Mouse (Mus musculus): ENCODE results near the gene 9230102O04Rik. TPM values are rescaled to one million over a fixed set of nuclear protein-coding genes. Genes with fewer than 3 reads are reported as not detected.

The 9230102O04Rik gene
- polyA plus RNA-seq (2015; fragmentation: Nextera tagmentation; extraction: Ambion mirVana): 4.9 and 6.2 TPM in 2 replicates

DNA sequence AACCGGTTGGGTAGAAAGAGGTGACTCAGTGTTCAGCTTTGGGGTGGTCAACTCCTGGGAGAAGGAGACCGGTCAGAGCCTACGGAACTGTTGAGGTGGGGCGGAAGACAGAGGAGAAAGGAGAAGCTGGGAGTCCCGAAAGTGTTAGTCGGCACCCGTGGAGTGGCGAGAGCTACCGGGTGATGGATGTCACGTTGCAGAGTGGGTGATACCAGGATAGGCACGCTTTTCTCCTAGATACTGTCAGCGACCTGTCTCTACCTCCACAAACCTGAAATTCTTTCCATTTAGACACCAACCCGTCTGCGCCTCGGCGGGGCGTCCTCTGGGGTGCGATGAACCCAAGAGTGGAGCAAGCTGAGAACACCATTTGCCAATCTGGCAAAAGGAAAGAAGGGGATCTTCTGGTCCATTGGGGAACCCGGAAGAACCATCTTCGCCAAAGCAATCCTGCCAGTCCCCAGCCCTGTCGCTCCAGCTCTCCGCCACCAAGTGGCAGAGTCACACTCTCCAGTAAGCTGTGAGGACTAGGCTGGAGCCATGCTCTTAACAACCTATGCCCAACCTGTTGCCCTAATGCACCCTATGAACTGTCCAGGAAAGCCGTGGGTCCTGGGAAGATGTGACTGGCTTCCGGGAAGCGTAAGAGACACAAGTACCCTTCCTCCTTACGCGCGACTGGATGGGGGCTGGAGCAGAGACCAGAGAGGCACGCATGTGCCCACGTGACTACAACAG lies at the start of gene 9230102O04Rik:
9230102O04Rik (minus strand) TSS at position 628 of the 738 bp plus-strand sequence.
- Histone ChIP-seq H3K9me3 (replicated peaks) (no peaks in the 10 kb centered on the region), H3K36me3 (no peaks in the 10 kb centered on the region), H3K9ac (peak within 1 kb of the TSS; percentile 23), H3K4me2 (peak within 1 kb of the TSS; percentile 54), H3K27ac (peak within 1 kb of the TSS; percentile 55), H3K27me3 (peaks cover 95% of the 10 kb centered on the region), H3K4me3 (replicated peaks) (peak within 1 kb of the TSS; percentile 55), H3K4me1 (peaks cover 17% of the 10 kb centered on the region)
- WGBS: 1% methylated on average over 30 of the region's 30 CpGs
- ATAC-seq (replicated peaks; ENCODE audit: low FRiP score): peak; percentile 90

DNA sequence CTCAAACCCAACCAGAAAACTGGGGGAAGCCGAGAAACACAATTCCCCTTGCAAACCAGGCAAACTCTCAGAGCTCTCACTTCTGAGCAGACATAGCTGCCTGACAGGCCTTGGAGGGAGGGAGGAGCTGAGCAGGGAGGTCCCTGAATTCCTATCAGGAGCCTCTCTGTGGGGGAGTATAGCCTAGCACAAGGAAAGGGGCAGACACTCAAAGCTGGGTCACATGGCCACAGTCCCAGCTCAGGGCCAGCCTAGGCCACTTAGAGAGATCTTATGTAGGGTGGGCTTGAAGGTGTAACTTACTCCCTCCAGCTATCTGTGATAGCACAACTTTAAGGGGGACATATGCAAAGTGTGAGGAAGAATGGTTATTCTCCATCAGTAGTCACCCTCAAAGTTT lies 46.6 kb upstream of the 9230102O04Rik start:
- H3K4me2 ChIP-seq: no peak overlapping the region
- peak; percentile 84 for ATAC-seq (replicated peaks; ENCODE audit: low FRiP score)
- H3K27me3 ChIP-seq: no peaks in the 10 kb centered on the region
- H3K4me3 ChIP-seq (replicated peaks): no peak overlapping the region
- 0 out of 2 replicates have a peak, but pooled peaks cover 3% of the 10 kb centered on the region for H3K36me3 ChIP-seq
- WGBS: 25% methylated on average over 1 of the region's 1 CpGs
- no peaks in the 10 kb centered on the region for H3K9me3 ChIP-seq (replicated peaks)
- 0 out of 2 replicates have a peak, but pooled peaks cover 3% of the 10 kb centered on the region for H3K4me1 ChIP-seq
- H3K9ac ChIP-seq: no peak overlapping the region
- no peak overlapping the region for H3K27ac ChIP-seq

DNA sequence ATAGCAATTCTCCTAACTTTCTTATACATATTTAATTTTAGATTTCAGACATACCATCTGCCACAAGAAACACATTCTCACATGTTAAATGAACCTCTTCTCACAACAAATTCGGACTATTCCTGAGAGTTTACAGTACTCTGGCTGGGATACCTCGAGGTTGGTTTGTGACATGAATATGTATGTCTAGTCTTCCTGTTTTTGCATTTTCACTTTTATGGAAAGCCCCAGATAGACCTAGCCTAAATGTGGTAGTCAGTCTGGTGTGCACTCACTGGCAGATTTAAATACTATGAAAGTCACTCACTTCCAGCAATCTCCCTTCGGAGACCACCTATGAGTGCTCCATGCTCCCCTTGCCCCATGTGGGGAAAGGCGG lies 37.6 kb upstream of the 9230102O04Rik start:
- WGBS: 82% methylated on average over 4 of the region's 4 CpGs
- no peak overlapping the region for H3K27ac ChIP-seq
- no peaks in the 10 kb centered on the region for H3K9me3 ChIP-seq (replicated peaks)
- ATAC-seq (replicated peaks; ENCODE audit: low FRiP score): no peak
- no peak overlapping the region for H3K9ac ChIP-seq
- H3K4me3 ChIP-seq (replicated peaks): no peak overlapping the region
- H3K27me3 ChIP-seq: no peaks in the 10 kb centered on the region
- H3K36me3 ChIP-seq: peaks cover 8% of the 10 kb centered on the region; the same call in 1 of the 2 replicates
- H3K4me1 ChIP-seq: peaks cover 9% of the 10 kb centered on the region; the same call in 1 of the 2 replicates
- H3K4me2 ChIP-seq: no peak overlapping the region

DNA sequence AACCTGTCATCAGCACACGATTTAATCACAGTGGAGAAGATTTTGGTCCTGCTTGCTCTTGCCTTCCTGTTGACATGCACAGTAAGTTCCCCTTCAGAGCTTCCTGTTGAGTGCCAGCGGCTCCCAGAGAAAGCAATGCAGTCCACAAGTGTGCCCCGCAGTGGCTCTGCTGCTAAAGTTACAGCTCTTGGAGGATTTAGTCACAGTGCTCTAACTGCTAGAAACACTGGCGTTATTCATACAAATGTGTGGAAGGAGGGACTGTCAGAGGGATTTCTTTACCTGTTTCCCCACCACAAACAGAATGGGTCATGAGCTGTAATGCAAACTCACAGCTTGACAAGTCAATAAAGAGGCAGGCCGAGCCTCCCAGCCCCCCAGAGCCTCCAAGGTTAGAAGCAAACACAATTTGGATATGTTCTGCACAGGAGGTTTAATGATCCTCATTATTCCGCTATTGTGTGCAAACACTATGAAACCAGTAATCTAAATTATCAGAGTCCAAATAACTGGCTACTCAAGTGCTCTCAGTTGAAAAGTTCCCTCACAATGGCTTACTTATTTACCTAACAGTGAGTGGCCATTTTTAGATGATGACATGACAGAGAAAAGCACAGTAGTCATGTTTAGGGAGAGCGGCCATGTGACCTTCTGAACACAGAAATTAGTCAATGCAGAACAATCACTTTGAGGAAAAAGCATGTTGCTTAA lies 37.0 kb upstream of the 9230102O04Rik start:
- H3K4me2 ChIP-seq: no peak overlapping the region
- no peaks in the 10 kb centered on the region for H3K9me3 ChIP-seq (replicated peaks)
- H3K27me3 ChIP-seq: no peaks in the 10 kb centered on the region
- H3K36me3 ChIP-seq: peaks cover 8% of the 10 kb centered on the region; the same call in 1 of the 2 replicates
- ATAC-seq (replicated peaks; ENCODE audit: low FRiP score): peak; percentile 46; the same call in 1 of the 2 replicates
- peak overlapping the region; percentile 75 for H3K27ac ChIP-seq
- no peak overlapping the region for H3K9ac ChIP-seq
- peaks cover 9% of the 10 kb centered on the region; the same call in 1 of the 2 replicates for H3K4me1 ChIP-seq
- no peak overlapping the region for H3K4me3 ChIP-seq (replicated peaks)
- 49% methylated on average over 7 of the region's 7 CpGs for WGBS

DNA sequence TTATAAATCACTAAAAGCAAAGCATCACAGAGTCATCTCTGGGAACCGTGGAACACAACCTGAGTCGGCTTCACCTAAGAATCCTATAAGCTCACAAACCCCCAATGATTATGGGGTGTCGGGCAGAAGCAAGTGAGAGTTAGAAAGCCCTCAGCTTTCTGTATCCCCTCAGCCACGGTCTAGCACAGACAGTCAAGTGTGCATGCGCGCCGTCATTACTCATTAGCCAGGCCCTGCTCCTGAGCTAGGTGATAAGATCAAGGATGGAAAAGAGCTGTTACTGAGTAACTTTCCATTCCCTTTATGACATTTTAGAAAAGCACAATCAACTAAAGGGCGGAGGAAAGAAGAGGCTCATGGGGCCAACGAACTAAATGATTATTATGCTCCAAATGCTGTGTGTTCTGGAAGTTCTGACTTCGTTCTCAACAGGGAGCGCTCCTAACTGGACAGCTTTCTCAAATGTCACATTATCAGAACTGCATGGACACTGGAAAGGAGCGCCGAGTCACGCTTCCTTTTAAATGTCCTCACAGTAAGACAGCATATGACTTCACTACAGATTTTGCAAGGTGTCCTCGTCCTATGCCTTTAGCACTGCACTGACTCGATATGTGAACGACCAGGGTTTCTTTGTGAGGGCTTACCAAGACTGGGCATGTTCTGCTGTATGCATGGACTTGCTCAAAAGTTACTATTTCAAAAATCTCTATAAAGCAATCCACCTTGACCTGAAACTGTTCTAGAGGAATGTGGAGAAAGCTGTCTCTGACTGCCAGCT lies 29.5 kb upstream of the 9230102O04Rik start:
- H3K27ac ChIP-seq: peak overlapping the region; percentile 84
- peaks cover 17% of the 10 kb centered on the region; the same call in 1 of the 2 replicates for H3K4me1 ChIP-seq
- peaks cover 26% of the 10 kb centered on the region for H3K36me3 ChIP-seq
- ATAC-seq (replicated peaks; ENCODE audit: low FRiP score): peak; percentile 91
- no peak overlapping the region for H3K9ac ChIP-seq
- H3K9me3 ChIP-seq (replicated peaks): no peaks in the 10 kb centered on the region
- WGBS: 73% methylated on average over 17 of the region's 17 CpGs
- no peak overlapping the region for H3K4me3 ChIP-seq (replicated peaks)
- H3K4me2 ChIP-seq: peak overlapping the region; percentile 14; the same call in 1 of the 2 replicates
- no peaks in the 10 kb centered on the region for H3K27me3 ChIP-seq

DNA sequence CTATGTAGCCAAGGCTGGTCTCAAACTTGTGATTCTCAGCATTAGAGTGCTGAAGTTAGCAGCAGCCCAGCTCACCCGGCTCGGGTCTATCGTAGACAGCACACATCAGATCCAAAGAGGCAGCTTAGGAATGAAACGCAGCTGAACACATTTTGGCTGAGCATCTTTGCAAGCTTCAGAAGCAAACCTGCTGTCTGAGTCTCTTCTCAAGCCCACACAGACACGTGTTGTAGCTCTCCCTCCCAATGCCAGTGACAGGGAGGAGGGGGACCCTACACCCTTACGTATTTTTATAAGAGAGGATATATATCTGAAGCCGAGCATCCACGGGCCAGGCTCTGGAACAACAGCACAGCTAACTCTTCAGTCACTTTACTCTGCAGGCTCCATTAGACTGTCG lies 28.3 kb upstream of the 9230102O04Rik start:
- Histone ChIP-seq H3K9me3 (replicated peaks) (no peaks in the 10 kb centered on the region), H3K27me3 (no peaks in the 10 kb centered on the region), H3K9ac (no peak overlapping the region), H3K36me3 (peaks cover 26% of the 10 kb centered on the region), H3K4me1 (peaks cover 17% of the 10 kb centered on the region; the same call in 1 of the 2 replicates), H3K4me2 (no peak overlapping the region), H3K4me3 (replicated peaks) (no peak overlapping the region), H3K27ac (peak overlapping the region; percentile 84)
- 79% methylated on average over 9 of the region's 9 CpGs for WGBS
- ATAC-seq (replicated peaks; ENCODE audit: low FRiP score): no peak

DNA sequence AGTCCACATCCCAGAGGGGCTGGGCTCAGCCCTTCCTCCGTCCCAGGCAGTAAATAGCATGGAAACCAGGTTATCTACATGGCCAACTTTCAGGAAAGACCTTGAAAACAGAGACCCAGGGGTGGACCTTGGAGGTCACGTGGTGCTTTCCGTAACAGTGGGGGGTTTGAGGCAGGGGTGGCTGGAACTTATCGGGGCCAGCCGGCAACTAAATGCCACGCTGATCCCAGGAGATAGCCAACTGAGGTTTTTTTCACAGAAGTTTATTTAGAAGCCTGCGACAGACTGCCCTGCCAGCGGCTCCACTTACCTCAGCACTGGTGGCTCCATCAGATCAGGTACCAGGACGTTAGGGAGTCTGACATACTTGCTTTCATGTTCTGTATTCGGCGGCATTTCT lies 16.7 kb upstream of the 9230102O04Rik start:
- H3K4me2 ChIP-seq: peak overlapping the region; percentile 50
- WGBS: 5% methylated on average over 11 of the region's 11 CpGs
- no peaks in the 10 kb centered on the region for H3K9me3 ChIP-seq (replicated peaks)
- 0 out of 2 replicates have a peak, but pooled peaks have one; percentile 30 for ATAC-seq (replicated peaks; ENCODE audit: low FRiP score)
- peak overlapping the region; percentile 27 for H3K4me3 ChIP-seq (replicated peaks)
- H3K4me1 ChIP-seq: peaks cover 7% of the 10 kb centered on the region; the same call in 1 of the 2 replicates
- peaks cover 31% of the 10 kb centered on the region for H3K27me3 ChIP-seq
- peak overlapping the region; percentile 45 for H3K27ac ChIP-seq
- no peak overlapping the region for H3K9ac ChIP-seq
- no peaks in the 10 kb centered on the region for H3K36me3 ChIP-seq

DNA sequence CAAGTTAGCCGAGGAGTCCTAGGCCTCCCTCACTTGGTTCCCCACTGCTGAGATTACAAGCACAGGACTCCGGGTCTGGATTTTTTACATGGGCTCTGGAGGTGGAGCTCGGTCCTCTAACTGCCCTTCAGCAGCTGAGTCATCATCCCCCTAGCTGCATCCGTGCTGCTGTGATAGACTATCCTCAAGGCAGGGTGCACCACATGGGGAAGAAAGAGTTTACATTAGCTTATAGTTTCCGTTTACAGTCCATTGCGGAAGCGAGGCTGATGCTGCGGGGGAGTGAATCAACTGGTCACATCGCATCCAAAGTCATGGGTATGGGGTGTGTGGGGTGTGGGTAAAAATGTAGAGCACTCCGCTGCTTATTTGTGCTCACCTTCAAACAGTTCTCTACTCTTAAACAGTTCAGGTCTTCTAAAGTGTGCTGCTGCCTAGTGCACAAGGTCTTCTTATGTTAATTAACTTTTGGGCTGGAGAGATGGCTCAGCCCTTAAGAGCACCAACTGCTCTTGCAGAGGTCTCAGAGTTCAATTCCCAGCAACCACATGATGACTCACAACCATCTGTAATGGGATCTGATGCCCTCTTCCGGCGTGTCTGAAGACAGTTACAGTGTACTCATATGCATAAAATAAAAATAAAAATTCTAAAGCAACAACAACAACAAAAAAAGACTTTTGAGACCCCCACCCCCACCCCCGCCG lies 14.7 kb upstream of the 9230102O04Rik start:
- no peak for ATAC-seq (replicated peaks; ENCODE audit: low FRiP score)
- no peak overlapping the region for H3K27ac ChIP-seq
- 55% methylated on average over 14 of the region's 14 CpGs for WGBS
- no peaks in the 10 kb centered on the region for H3K9me3 ChIP-seq (replicated peaks)
- peaks cover 7% of the 10 kb centered on the region; the same call in 1 of the 2 replicates for H3K4me1 ChIP-seq
- no peaks in the 10 kb centered on the region for H3K36me3 ChIP-seq
- no peak overlapping the region for H3K4me2 ChIP-seq
- peaks cover 49% of the 10 kb centered on the region for H3K27me3 ChIP-seq
- H3K9ac ChIP-seq: no peak overlapping the region
- no peak overlapping the region for H3K4me3 ChIP-seq (replicated peaks)

DNA sequence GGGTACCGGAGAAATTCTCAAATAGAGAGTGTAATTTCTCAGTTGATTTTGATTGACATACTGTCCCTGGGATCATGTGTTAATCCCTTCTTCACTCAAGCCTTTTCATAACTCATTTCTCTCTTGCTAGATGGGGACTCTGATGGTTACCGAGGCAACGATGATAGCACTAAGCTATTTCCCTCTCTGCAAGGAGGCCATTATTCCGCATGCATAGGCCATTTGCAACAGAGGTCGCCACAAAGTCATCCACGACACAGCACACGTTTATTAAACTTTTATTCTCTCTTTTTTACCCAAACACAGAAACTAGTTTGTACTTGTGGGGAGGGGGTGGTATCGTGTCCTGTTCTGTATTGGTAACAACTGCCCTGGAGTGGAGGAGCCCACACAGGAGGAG lies 8.5 kb upstream of the 9230102O04Rik start:
- ATAC-seq (replicated peaks; ENCODE audit: low FRiP score): no peak
- Histone ChIP-seq H3K27me3 (peaks cover 93% of the 10 kb centered on the region), H3K4me3 (replicated peaks) (no peak overlapping the region), H3K4me2 (no peak overlapping the region), H3K9ac (no peak overlapping the region), H3K9me3 (replicated peaks) (no peaks in the 10 kb centered on the region), H3K4me1 (peaks cover 25% of the 10 kb centered on the region), H3K27ac (no peak overlapping the region), H3K36me3 (no peaks in the 10 kb centered on the region)
- 10% methylated on average over 8 of the region's 8 CpGs for WGBS

DNA sequence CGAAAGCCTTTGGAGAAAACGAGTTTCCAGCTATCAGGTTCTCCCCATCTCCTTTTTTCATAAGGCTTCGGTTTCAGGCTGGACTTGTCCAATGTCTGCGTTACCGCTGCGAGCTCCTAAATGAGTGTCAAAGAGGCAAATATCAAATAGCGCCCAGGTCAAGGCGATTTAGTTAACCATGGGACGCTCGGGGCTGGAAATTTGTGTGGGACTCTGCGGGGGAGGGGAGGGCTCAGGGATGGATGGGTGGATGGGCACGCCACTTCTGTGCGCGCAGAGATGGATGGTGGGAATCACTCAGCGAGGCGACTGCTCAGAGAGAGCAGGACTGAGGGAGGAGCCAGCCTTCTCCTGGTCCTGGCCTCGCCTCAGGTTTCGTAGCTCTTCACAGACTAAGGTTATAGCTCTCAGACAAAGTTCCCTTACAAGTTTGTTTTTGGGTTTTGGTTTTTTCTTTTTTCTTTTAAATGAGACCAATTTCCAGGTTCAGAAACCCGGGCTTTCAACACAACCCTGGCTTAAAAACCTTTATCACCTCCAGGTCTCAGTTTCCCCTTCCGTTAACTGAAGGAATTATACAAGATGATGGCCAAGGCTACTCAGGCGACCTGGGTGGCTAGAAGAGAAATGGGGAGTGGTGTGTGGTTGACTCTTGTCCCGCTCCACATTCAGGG lies 6.9 kb upstream of the 9230102O04Rik start:
- H3K27me3 ChIP-seq: peaks cover 93% of the 10 kb centered on the region
- no peaks in the 10 kb centered on the region for H3K36me3 ChIP-seq
- 0 out of 2 replicates have a peak, but pooled peaks have one; percentile 50 for ATAC-seq (replicated peaks; ENCODE audit: low FRiP score)
- H3K9me3 ChIP-seq (replicated peaks): no peaks in the 10 kb centered on the region
- no peak overlapping the region for H3K9ac ChIP-seq
- H3K27ac ChIP-seq: no peak overlapping the region
- 2% methylated on average over 22 of the region's 22 CpGs for WGBS
- peak overlapping the region; percentile 28 for H3K4me3 ChIP-seq (replicated peaks)
- H3K4me2 ChIP-seq: peak overlapping the region; percentile 55
- H3K4me1 ChIP-seq: peaks cover 25% of the 10 kb centered on the region

All from kidney, embryonic 15.5 days (tissue).